Mouse (Mus musculus) heart, postnatal 0 days (tissue): ENCODE results near the gene Top2a. TPM values are rescaled to one million over a fixed set of nuclear protein-coding genes. Genes with fewer than 3 reads are reported as not detected.

Experiments
- ATAC-seq: fragments of 200-750 bp; cut with Nextera tagmentation; 2 replicates; pipeline ENCODE4 v1.8.0; 2017; ENCODE audit warnings: low read depth, moderate number of reproducible peaks, moderate library complexity; ENCODE audit not compliant: insufficient read depth
- DNase-seq: peaks from one replicate; pipeline ENCODE4 v3.0.0-alpha.2; 2016; ENCODE audit warnings: low spot score
- H3K27ac ChIP-seq: fragments of 300-500 bp; sonication (generic); 2 replicates; pipeline ENCODE4 v1.5.1; 2014; ENCODE audit warnings: low read depth, mild to moderate bottlenecking
- H3K27me3 ChIP-seq: fragments of 300-500 bp; sonication (generic); 2 replicates; pipeline ENCODE4 v1.6.1; 2014; ENCODE audit warnings: low read length, mixed read lengths; ENCODE audit not compliant: control insufficient read depth, insufficient read depth
- H3K36me3 ChIP-seq: fragments of 300-500 bp; sonication (generic); replicated peaks from 2 replicates; pipeline ENCODE4 v1.6.1; 2014; ENCODE audit warnings: low read length, mixed read lengths; ENCODE audit not compliant: control insufficient read depth, insufficient read depth
- H3K4me1 ChIP-seq: fragments of 300-500 bp; sonication (generic); 2 replicates; pipeline ENCODE4 v1.6.1; 2014; ENCODE audit warnings: antibody characterized with exemption; ENCODE audit not compliant: control insufficient read depth, insufficient read depth
- H3K4me2 ChIP-seq: fragments of 300-500 bp; sonication (generic); 2 replicates; pipeline ENCODE4 v1.6.1; 2014; ENCODE audit warnings: low read depth, mild to moderate bottlenecking, low read length, moderate library complexity
- H3K4me3 ChIP-seq: fragments of 300-500 bp; sonication (generic); 2 replicates; pipeline ENCODE4 v1.5.1; 2014; ENCODE audit warnings: low read depth, low read length
- H3K9ac ChIP-seq: fragments of 300-500 bp; sonication (generic); replicated peaks from 2 replicates; pipeline ENCODE4 v1.6.1; 2014; ENCODE audit warnings: low read depth, low read length, mixed read lengths
- H3K9me3 ChIP-seq: fragments of 300-500 bp; sonication (generic); replicated peaks from 2 replicates; pipeline ENCODE4 v1.6.1; 2016; ENCODE audit warnings: low read length; ENCODE audit not compliant: control insufficient read depth
- CTCF ChIP-seq: IDR thresholded peaks from 2 replicates; pipeline ENCODE4 v1.5.1; 2016; ENCODE audit warnings: antibody characterized with exemption, control low read depth, low read depth
- EP300 ChIP-seq: IDR thresholded peaks from 2 replicates; pipeline ENCODE4 v1.6.1; 2016; ENCODE audit warnings: antibody characterized with exemption, low read depth
- whole genome bisulfite sequencing: fragments of 180-500 bp; shearing (Covaris S2); extraction: QIAGEN DNeasy Blood & Tissue Kit; methylation state at CpG from one replicate; pipeline ENCODE4 v1.1.7; 2014; 5-methylcytosine and 5-hydroxymethylcytosine counted together
- polyA plus RNA-seq: library from polyadenylated mRNA; unstranded; fragments of >200 nt; fragmentation: Nextera tagmentation; extraction: Ambion mirVana; gene quantifications from 2 replicates; pipeline ENCODE4 v1.2.1, GENCODE M21; 2015
- total RNA-seq: library from RNA; depleted of rRNA; stranded (reverse); fragments of >200 nt; gene quantifications from 2 replicates; pipeline ENCODE4 v1.2.3, GENCODE M21; 2014; ENCODE audit warnings: low replicate concordance

Gene Top2a
- total and polyA plus RNA-seq, 2 experiments from 2014 or later, result 38.2 to 52.9 TPM

GRCm38 (mm10) chr11:99040346-99040974 is 16.5 kb upstream of the Top2a start:
- peak; percentile 50 for DNase-seq
- Histone ChIP-seq H3K4me3 (peak overlapping the region; percentile 62), H3K9me3 (no peaks in the 10 kb centered on the region), H3K27ac (peak overlapping the region; percentile 90), H3K27me3 (no peaks in the 10 kb centered on the region), H3K4me2 (peak overlapping the region; percentile 91), H3K4me1 (0 out of 2 replicates have a peak, but pooled peaks cover 13% of the 10 kb centered on the region), H3K36me3 (no peaks in the 10 kb centered on the region), H3K9ac (peak overlapping the region; percentile 71)
- WGBS, result 4% methylated on average over 17 of the region's 17 CpGs
- no peak for TF ChIP-seq EP300
- TF ChIP-seq CTCF, result peak; percentile 53
- peak; percentile 9; the same call in 1 of the 2 replicates for ATAC-seq

DNA sequence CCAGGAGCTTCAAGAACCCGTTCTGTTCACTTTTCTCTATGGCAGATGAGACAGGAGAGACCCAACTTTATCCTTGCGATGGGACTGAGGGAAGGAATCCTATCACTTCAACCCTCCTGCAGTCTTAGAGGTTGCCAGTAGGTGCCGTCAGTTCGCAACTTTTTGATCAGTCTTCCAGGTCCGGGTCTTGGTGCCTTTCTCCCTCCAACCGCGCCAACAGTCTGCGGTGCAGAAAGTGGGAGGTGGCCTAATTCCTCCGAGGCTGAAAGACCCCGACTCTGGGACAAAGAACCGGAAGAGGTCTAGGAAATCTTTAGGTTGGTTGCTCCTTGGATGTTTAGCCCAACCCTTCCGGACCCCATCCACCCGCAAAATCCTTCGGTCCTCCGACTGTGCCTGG is 15.8 kb upstream of the Top2a start:
- TF ChIP-seq EP300 (no peak), CTCF (peak; percentile 89)

GRCm38 (mm10) chr11:99036254-99036653 is 12.3 kb upstream of the Top2a start:
- no peak overlapping the region for H3K4me3 ChIP-seq
- WGBS, result 45% methylated on average over 6 of the region's 6 CpGs
- H3K9me3 ChIP-seq, result no peaks in the 10 kb centered on the region
- 0 out of 2 replicates have a peak, but pooled peaks cover 8% of the 10 kb centered on the region for H3K4me1 ChIP-seq
- ATAC-seq (no peak), DNase-seq (no peak)
- TF ChIP-seq EP300 (no peak), CTCF (no peak)
- H3K36me3 ChIP-seq, result no peaks in the 10 kb centered on the region
- H3K4me2 ChIP-seq, result no peak overlapping the region
- no peaks in the 10 kb centered on the region for H3K27me3 ChIP-seq
- H3K27ac ChIP-seq, result no peak overlapping the region
- no peak overlapping the region for H3K9ac ChIP-seq

More for the DNA sequence above, 15.8 kb upstream of the Top2a start:
- Histone ChIP-seq H3K36me3 (no peaks in the 10 kb centered on the region), H3K27me3 (no peaks in the 10 kb centered on the region), H3K27ac (peak overlapping the region; percentile 90; the same call in 1 of the 2 replicates), H3K9ac (0 out of 2 replicates have a peak overlapping the region, but pooled peaks have one; percentile 9), H3K4me1 (0 out of 2 replicates have a peak, but pooled peaks cover 7% of the 10 kb centered on the region), H3K4me2 (peak overlapping the region; percentile 91), H3K4me3 (peak overlapping the region; percentile 62), H3K9me3 (no peaks in the 10 kb centered on the region)
- WGBS, result 2% methylated on average over 15 of the region's 15 CpGs
- peak; percentile 86 for DNase-seq
- ATAC-seq, result peak; percentile 64

GRCm38 (mm10) chr11:99035350-99035749 is 11.4 kb upstream of the Top2a start:
- WGBS, result 63% methylated on average over 4 of the region's 4 CpGs
- Histone ChIP-seq H3K27ac (no peak overlapping the region), H3K4me3 (no peak overlapping the region), H3K36me3 (no peaks in the 10 kb centered on the region), H3K27me3 (no peaks in the 10 kb centered on the region), H3K9me3 (no peaks in the 10 kb centered on the region), H3K4me2 (no peak overlapping the region), H3K4me1 (0 out of 2 replicates have a peak, but pooled peaks cover 8% of the 10 kb centered on the region), H3K9ac (no peak overlapping the region)
- ATAC-seq (no peak; the same call in 1 of the 2 replicates), DNase-seq (no peak)
- TF ChIP-seq CTCF (peak; percentile 54), EP300 (no peak)

DNA sequence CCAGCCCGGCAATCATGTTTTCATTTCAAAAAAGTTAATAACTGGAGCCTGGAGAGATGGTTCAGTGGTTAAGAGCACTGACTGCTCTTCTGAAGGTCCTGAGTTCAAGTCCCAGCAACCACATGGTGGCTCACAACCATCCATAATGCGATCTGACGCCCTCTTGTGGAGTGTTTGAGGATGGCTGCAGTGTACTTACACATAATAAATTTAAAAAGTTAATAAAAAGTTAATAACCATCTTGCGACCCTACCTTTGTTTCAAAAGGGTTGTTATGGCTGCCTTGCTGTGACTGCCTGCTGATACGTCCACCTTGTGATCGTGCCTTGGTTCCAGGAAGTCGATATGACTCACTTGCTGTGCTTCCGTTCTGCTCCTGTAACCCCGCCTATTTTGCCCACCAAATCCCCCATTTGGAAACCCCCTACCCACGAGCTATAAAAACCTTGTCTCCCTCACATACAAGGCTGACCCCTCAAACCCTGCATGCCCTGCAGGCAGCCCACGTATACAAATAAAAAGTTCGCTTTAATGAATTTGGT is 3.0 kb upstream of the Top2a start:
- Histone ChIP-seq H3K9ac (no peak overlapping the region), H3K36me3 (no peaks in the 10 kb centered on the region), H3K27me3 (no peaks in the 10 kb centered on the region), H3K9me3 (no peaks in the 10 kb centered on the region), H3K4me2 (no peak overlapping the region), H3K4me1 (peaks cover 9% of the 10 kb centered on the region), H3K27ac (no peak overlapping the region), H3K4me3 (no peak overlapping the region)
- WGBS, result 75% methylated on average over 12 of the region's 12 CpGs
- DNase-seq (no peak), ATAC-seq (no peak)
- TF ChIP-seq EP300, result no peak
- no peak for TF ChIP-seq CTCF
